Mouse (Mus musculus) kidney, embryonic 15.5 days (tissue): Measurements from ENCODE around the gene Vamp8. TPM values are rescaled to one million over a fixed set of nuclear protein-coding genes. Genes with fewer than 3 reads are reported as not detected.

Source experiments
- ATAC-seq: fragments of 200-750 bp; cut with Nextera tagmentation; replicated peaks from 2 replicates; pipeline ENCODE4 v1.8.0; 2017; ENCODE audit warnings: moderate TSS enrichment; ENCODE audit not compliant: low FRiP score
- H3K27ac ChIP-seq: fragments of 300-500 bp; sonication (generic); 2 replicates; pipeline ENCODE4 v1.5.1; 2015; ENCODE audit warnings: mild to moderate bottlenecking, inconsistent platforms
- H3K27me3 ChIP-seq: fragments of 300-500 bp; sonication (generic); 2 replicates; pipeline ENCODE4 v1.6.1; 2015; ENCODE audit warnings: inconsistent platforms
- H3K36me3 ChIP-seq: fragments of 300-500 bp; sonication (generic); 2 replicates; pipeline ENCODE4 v1.6.1; 2015; ENCODE audit warnings: inconsistent platforms
- H3K4me1 ChIP-seq: fragments of 300-500 bp; sonication (generic); 2 replicates; pipeline ENCODE4 v1.6.1; 2015; ENCODE audit warnings: inconsistent platforms
- H3K4me2 ChIP-seq: fragments of 300-500 bp; sonication (generic); 2 replicates; pipeline ENCODE4 v1.6.1; 2015; ENCODE audit warnings: moderate library complexity, mild to moderate bottlenecking, inconsistent platforms
- H3K4me3 ChIP-seq: fragments of 300-500 bp; sonication (generic); replicated peaks from 2 replicates; pipeline ENCODE4 v1.5.1; 2015; ENCODE audit warnings: mild to moderate bottlenecking, inconsistent platforms
- H3K9ac ChIP-seq: fragments of 300-500 bp; sonication (generic); 2 replicates; pipeline ENCODE4 v1.6.1; 2015; ENCODE audit warnings: mild to moderate bottlenecking, inconsistent platforms
- H3K9me3 ChIP-seq: fragments of 300-500 bp; sonication (generic); replicated peaks from 2 replicates; pipeline ENCODE4 v1.6.1; 2016; ENCODE audit warnings: inconsistent platforms
- WGBS: fragments of 180-500 bp; shearing (Covaris S2); methylation state at CpG from one replicate; pipeline ENCODE4 v1.1.7; 2015; ENCODE audit warnings: mixed read lengths; 5-methylcytosine and 5-hydroxymethylcytosine counted together
- polyA plus RNA-seq: library from polyadenylated mRNA; unstranded; fragments of >200 nt; fragmentation: Nextera tagmentation; extraction: Ambion mirVana; gene quantifications from 2 replicates; pipeline ENCODE4 v1.2.1, GENCODE M21; 2015

Gene Vamp8
- polyA plus RNA-seq, 1 experiment from 2014 or later, result 146 TPM

GRCm38 (mm10) chr6:72345074-72345567 lies 45.4 kb downstream of the Vamp8 start, which contains the start of gene Usp39:
Gene Usp39, minus strand, starts transcription at chr6:72345184.
- Histone ChIP-seq H3K9me3 (no peaks in the 10 kb centered on the region), H3K27me3 (no peaks in the 10 kb centered on the region), H3K27ac (peak within 1 kb of the TSS; percentile 63), H3K4me2 (peak within 1 kb of the TSS; percentile 80), H3K4me3 (peak within 1 kb of the TSS; percentile 88), H3K4me1 (peaks cover 43% of the 10 kb centered on the region), H3K9ac (peak within 1 kb of the TSS; percentile 89), H3K36me3 (peaks cover 19% of the 10 kb centered on the region)
- peak; percentile 74; the same call in 1 of the 2 replicates for ATAC-seq
- WGBS, result under 1% methylated on average over 30 of the region's 30 CpGs

GRCm38 (mm10) chr6:72344396-72345073 lies 46.0 kb downstream of the Vamp8 start:
- Histone ChIP-seq H3K4me3 (peak overlapping the region; percentile 88), H3K4me1 (peaks cover 43% of the 10 kb centered on the region), H3K4me2 (peak overlapping the region; percentile 80), H3K9me3 (no peaks in the 10 kb centered on the region), H3K9ac (peak overlapping the region; percentile 89), H3K27ac (peak overlapping the region; percentile 63; the same call in 1 of the 2 replicates), H3K27me3 (no peaks in the 10 kb centered on the region), H3K36me3 (peaks cover 18% of the 10 kb centered on the region)
- under 1% methylated on average over 42 of the region's 42 CpGs for WGBS
- peak; percentile 33; the same call in 1 of the 2 replicates for ATAC-seq

GRCm38 (mm10) chr6:72340481-72340880 lies 50.0 kb downstream of the Vamp8 start:
- Histone ChIP-seq H3K4me3 (no peak overlapping the region), H3K4me2 (no peak overlapping the region), H3K4me1 (peaks cover 17% of the 10 kb centered on the region), H3K27ac (no peak overlapping the region), H3K36me3 (peaks cover 46% of the 10 kb centered on the region), H3K9me3 (no peaks in the 10 kb centered on the region), H3K27me3 (no peaks in the 10 kb centered on the region), H3K9ac (no peak overlapping the region)
- 48% methylated on average over 2 of the region's 2 CpGs for WGBS
- no peak for ATAC-seq

Other genes with a start within 250 kb of the Vamp8 start
- gene Atoh8, start 155.1 kb downstream of the Vamp8 start, polyA plus RNA-seq, result 18.5 and 18.9 TPM in 2 replicates
- not detected in 2 replicates for gene Sftpb, start 86.1 kb downstream of the Vamp8 start, polyA plus RNA-seq
- 46.3 and 50.3 TPM in 2 replicates for gene Usp39, start 45.5 kb downstream of the Vamp8 start, polyA plus RNA-seq
- gene 0610030E20Rik, start 43.4 kb downstream of the Vamp8 start, polyA plus RNA-seq, result 27.6 and 29.8 TPM in 2 replicates
- 24.0 and 26.7 TPM in 2 replicates for gene Tmem150a, start 35.3 kb downstream of the Vamp8 start, polyA plus RNA-seq
- 116 and 130 TPM in 2 replicates for gene Rnf181, start 23.7 kb downstream of the Vamp8 start, polyA plus RNA-seq
- gene Vamp5, start 10.2 kb downstream of the Vamp8 start, polyA plus RNA-seq, result 35.0 and 40.7 TPM in 2 replicates
- gene Ggcx, start 23.6 kb upstream of the Vamp8 start, polyA plus RNA-seq, result 32.5 and 36.0 TPM in 2 replicates
- gene Mat2a, start 48.9 kb upstream of the Vamp8 start, polyA plus RNA-seq, result 418 and 431 TPM in 2 replicates
- 0.13 and 0.14 TPM in 2 replicates for gene Sh2d6, start 131.0 kb upstream of the Vamp8 start, polyA plus RNA-seq
- 68.4 and 70.7 TPM in 2 replicates for gene Capg, start 153.7 kb upstream of the Vamp8 start, polyA plus RNA-seq
- gene Elmod3, start 207.7 kb upstream of the Vamp8 start, polyA plus RNA-seq, result 14.6 and 16.8 TPM in 2 replicates
- 22.1 and 24.6 TPM in 2 replicates for gene Retsat, start 207.8 kb upstream of the Vamp8 start, polyA plus RNA-seq
- gene Tgoln1, start 226.3 kb upstream of the Vamp8 start, polyA plus RNA-seq, result 37.5 and 39.5 TPM in 2 replicates